Mouse (Mus musculus) cerebellum, postnatal 25 days (tissue): ENCODE results near the gene Rasl12.

ENCODE experiments used
- DNase-seq, 2 experiments: peaks; one replicate each; pipeline ENCODE4 v3.0.0; 2021; ENCODE audit warnings: mixed read lengths in 2 of 2

The Rasl12 gene

DNA sequence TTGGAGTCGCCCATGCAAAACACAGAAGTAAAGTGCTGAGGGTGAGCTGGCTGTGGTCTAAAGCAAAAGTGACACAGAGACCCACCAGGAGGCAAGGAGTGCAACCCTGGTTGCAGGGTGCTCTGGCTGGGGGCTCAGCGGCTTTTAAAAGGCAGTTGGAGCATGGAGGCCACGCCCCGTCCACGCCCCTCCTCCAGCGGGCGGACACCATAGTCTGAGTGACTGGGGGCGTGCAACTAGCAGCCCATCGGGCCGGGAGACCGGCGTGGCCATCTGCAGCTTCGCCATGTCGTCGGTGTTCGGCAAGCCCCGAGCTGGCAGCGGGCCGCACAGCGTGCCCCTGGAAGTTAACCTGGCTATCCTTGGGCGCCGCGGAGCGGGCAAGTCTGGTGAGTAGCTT lies at the start of gene Rasl12:
Gene Rasl12, plus strand, starts transcription at position 228 of the 400 bp plus-strand sequence.
- peak; percentile 52 to 69 for DNase-seq

DNA sequence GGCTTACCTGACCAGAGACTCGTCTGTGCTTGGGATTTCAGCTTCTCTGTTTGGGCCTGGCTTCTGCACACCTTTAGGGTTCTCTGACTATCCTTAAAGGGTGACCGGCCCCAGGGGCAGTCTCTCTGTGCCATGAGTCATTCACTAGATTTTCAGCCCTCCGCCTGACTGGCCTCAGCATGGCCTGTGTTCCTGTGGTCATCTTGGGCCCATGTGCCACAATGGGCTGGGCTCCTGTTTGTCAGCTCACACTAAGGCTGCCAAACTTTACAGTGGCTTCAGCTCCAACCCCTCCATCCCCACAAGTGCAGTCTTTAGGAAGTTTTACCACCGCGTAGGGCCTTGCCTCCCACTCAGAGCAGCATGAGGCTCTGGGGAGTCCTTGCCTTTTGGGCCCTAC lies 45.1 kb upstream of the Rasl12 start:
- no peak for DNase-seq

DNA sequence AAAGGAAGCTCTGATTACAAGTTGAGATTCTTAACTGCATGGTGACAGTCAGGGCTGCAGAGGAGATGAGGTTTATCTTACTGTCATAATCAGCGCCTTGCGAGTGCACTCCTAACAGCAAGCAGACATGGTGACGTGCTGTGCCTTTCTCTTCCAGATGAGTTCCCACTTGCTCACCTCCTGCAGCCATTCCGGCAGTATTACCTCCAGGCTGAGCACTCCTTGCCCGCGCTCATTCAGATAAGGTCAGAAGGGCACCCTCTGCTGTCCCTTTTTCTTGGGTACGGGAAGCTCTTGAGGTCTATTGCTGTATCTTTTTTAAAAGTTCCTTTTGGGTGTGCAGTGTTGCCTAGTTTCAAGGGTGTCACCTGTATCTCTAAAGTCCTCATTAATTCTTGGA lies 41.7 kb upstream of the Rasl12 start:
- no peak for DNase-seq

DNA sequence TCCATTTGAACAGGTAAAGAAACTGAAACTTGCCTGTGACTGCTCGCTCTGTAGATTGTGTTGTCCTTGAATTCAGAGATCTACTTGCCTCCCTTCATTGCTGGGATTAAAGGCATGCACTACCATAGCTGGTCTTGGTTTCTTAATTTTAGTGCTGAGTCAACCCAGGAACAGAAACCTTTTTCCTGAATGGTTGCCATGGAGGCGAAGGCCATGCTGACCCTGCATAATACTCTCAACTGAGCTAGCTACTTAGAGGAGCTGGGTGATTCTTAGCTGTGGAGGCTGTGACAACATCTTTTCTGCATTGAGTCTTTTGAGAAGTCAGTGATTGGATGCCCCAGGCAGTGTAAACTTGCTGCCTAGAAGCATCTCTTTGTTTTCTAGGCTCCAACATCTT lies 41.3 kb upstream of the Rasl12 start:
- DNase-seq, result no peak

DNA sequence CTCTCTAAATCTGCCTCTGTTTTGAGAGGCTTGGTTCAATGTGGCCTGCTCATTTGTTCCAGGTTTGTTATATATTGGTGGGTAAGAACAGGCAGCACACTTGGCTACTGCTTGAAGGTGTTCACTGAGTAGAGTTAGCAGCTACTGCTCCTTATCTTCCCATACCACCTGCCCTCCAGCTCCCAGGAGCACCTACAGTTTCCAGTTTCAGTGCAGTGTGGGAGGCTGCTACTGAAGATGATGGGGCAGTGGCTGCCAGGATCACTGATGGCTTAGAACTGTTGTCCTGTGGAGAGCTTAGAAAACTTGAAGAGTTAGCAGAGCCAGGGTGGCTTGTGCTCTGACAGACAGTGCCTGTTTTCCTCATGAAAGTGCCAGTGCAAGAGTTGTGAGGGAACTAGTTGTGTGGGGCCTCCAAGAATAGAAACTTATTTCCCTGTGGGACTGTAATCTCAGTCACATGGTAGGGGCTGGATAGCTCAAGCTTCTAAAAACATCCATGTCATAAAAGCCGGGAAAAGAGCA lies 39.3 kb upstream of the Rasl12 start:
- no peak for DNase-seq

DNA sequence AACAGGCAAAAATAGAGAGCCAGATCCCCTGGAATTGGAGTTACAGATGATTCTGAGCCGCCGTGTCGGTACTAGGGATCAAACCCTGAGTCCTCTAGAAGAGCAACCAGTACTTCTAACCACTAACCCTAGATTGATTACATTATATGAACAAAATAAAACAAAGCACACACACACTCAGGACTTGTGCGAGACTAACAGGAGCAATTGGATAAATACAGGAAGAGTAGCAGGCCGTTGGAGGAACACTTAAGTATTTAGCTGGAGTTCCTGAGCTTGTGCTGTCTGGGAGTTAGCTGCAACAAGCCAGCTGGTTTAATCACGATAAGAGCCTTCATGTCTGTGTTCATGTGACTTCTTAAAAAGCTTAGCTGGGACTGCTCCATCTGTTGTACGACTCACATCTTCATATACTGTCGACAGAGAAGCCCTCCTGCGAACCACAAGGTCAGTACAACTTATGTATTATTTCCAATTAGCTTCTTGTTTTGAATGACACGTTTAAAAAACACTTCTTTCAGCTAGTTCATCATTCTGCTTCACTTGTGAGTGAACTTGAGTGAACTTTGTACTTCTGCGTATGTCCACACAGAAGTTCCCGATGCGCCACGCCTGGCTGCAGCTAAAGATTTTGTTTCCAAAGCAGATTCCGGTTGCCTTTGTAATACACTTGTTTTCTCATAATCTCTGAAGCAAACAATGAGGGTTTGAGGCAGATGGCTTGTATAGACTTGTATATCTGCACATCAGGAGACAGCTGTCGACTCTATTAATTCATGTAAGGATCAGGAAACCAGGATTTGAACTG lies 37.5 kb upstream of the Rasl12 start, which contains the start of gene Ubap1l:
Gene Ubap1l, plus strand, starts transcription at position 401 of the 808 bp plus-strand sequence.
- DNase-seq, result no peak

DNA sequence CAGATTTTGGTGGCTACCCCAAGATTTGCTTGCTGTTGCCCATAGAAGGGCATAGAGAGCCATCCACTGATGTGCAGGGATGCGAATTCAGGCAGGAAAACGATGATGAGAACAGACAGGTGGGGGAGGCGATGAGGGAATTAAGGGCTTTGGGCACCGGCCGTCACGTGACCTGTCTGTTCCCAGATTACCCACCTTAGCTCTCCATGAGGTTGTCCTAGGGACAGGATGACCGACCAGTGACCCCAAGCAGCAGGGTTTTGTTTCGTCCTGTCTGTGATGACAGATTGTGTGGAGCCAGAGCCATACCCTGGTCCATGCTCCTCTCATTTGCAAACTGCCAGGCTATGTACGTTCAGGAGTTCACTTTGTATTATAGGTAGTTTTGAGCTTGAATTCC lies 34.6 kb upstream of the Rasl12 start:
- no peak for DNase-seq

DNA sequence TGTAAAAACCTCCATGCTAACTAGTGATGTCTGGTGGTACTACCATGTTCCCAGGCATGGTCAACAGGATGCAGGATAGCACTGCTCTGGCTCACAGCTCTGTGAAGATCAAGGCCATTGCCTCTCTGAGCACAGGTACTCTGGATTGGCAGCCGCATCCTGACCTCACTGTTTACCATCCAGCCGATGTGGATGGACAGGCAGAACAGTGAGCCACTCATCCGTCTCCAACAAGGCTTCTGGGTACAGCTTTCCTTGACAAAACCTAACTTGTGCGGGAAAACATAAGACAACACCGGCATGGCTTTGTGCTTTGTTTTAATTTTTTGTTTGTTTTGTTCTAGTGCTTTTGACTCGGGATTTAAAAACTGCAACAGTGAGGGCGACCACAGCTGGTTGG lies 32.6 kb upstream of the Rasl12 start:
- DNase-seq, result no peak

DNA sequence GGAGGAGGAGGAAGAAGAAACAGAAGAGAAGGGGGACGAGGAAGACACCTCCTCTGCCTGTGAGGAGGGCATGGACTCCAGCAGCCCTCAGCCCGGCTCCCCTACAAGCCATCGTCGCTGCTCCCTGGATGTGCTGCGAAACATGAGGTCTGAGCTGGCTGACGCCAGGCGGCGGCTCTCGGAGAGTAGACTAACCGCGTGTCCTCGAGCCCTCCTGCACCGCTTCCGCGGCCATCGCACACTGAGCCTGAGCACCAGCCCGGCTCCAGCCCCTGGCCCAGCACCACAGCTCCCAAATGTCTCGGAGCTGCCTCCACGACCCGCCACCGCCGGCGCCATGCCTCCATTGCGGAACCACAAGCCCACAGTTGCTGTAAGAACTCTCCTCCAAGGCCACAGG lies 26.6 kb upstream of the Rasl12 start:
- no peak for DNase-seq

DNA sequence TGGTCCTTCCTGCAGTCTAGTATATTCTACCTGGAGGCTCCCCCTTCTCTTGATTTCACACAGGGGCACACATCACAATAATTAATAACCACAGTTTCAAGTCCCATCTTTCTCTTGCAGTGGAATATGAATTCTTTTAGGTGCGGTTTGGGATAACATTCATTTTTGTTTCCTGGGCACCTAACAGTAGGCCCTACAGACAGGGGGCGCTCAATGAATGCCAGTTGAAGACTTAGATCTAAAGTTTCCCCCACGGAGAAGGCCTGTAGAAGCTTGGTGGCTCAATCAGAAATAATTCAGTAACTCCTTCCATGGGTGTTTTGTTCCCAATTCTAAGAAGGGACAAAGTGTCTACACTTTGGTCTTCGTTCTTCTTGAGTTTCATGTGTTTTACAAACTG lies 25.9 kb upstream of the Rasl12 start:
- peak in 1 of 2 experiments; percentile 51 for DNase-seq

DNA sequence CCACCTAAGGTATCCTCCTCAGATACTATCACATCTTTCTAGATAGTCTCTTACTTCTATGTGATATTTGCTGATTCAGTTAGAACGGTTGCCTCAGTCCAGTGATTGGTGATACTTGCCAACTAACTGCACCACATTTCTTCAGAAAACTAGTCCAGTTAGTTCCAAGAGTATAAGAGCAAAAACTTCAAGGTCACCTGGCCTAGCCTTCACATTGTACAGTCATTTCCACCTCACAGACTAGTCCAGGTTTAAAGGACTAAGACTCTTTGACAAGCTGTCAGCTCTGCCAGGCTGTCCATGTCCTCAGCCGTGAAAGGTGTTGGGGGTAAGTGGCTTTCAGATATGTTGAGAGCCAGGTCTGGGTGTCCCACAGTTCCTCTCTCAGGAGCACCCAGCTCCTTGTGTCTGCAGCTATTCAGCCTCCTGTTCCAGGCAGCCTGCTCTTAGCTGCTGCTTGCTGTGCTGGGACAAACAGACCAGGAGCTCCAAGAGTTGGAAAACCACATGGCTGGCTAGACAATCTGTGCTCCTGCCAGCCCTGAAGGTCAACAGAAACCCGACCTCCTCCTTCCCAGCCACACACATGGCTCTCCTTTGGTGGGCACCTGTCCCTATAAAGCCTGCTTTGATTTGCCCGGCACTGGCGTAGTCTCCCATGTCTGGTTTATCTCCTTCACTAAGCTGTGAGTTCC lies 23.7 kb upstream of the Rasl12 start:
- DNase-seq, result no peak

DNA sequence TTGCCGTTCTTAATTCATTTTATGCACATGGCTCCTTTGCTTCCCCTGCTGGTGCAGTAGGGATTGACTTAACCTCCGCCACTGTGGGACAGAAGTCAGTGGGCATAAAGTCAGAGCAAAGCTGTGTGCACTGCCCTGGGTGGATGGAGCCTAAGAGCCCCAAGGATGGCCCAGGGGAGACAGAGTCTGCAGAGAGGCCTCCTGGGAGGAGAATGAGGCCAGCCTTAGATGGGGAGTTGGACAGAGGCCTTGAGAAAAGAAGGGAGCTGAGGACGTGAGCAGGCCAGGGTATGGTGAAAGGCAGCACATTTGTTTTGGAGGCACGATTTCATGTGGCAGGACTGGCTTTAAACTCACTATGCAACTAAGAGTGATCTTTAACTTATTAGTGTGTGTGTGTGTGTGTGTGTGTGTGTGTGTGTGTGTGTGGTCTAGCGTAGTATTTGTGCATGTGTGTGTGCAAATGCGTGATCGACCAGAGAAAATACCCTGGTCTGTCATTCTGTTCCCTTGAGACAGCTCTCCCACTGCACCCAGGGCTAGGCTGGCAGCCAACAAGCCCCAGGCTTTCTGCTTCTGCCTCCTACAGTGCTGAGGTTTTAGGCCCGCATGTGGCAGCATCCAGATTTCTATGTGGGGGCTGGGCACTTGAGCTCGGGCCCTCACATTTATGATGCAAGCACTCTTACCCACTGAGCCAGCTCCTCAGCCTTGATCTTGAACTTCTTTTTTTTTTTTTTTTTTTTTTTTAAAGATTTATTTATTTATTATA lies 23.0 kb upstream of the Rasl12 start:
- DNase-seq, result no peak

DNA sequence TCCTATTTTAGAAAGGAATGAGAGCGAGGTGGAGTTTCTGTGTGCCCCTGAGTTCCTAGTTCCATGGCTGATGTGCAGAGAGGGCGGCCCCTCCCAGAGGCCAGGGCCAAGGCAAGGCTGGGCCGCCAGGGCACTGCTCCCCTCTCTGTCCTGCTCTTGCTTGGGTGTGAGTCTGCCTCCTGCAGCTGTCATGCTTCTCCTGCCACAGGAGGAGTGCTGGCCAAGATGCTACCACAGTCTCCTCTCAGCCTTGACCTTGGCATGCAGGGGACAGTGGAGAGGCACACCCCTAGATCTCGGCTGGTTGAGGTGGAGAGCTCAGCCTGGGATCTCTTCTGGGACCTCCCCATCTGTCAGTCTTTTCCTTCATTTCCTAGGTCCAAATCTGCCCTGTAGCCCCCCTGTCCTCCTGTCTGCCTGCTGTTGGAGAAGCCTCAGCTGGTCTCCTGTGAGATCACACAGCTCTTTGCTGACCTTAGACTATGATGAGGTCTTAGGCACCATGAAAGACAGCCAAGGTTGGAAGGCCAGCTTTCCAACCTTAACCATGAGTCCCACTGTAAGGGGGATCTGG lies 17.2 kb upstream of the Rasl12 start:
- DNase-seq, result no peak

DNA sequence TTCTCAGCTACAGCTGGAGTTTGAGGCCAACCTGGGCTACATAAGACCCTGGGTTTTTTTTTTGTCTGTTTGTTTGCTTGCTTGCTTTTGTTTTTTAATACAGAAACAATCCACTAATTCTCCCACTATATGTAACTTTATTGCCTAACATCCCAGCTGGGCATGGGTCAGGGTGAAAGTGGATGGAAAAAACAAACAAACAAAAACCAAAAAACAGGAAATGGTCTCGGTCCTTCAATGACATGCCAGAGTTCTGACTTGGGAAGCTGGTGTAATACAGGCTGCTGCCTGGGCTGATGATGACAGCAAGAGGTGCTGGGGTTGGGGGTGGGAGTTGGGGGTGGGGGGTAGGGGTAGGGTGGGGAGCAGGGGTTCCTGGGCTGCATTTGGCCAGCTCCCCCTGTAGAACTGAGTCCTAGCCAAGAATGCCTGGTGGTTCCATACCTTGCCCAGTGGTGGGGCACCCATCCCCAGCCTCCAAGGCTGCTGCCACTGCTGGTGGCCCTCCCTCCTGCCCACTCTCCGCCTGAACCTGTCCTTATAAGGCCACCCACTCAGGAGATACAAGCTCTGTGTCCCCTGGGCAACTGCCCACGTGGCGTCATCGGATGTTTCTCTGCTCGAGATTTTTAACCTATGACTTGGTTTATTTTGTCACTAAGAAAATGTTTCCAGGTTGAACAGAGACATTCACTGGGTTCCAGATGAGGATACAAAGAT lies 16.1 kb upstream of the Rasl12 start:
- no peak for DNase-seq

DNA sequence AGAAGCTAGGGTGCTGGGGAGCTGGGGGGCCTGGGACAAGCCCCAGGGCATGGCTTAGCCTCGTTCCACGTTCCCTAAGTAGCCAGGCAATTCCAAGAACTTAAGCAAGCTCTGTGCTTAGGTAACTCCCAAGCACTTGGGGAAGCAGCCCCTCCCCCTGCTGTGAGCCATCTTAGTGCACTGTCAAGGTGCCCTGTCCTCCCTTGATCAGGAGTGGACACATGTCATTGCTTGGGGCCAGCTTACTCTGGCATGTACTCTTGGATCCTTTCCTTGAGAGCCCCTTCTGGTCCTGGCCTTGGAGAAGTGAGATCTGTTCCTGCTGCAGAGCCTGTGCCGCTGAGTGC lies 15.6 kb upstream of the Rasl12 start:
- peak in 1 of 2 experiments; percentile 30 for DNase-seq

DNA sequence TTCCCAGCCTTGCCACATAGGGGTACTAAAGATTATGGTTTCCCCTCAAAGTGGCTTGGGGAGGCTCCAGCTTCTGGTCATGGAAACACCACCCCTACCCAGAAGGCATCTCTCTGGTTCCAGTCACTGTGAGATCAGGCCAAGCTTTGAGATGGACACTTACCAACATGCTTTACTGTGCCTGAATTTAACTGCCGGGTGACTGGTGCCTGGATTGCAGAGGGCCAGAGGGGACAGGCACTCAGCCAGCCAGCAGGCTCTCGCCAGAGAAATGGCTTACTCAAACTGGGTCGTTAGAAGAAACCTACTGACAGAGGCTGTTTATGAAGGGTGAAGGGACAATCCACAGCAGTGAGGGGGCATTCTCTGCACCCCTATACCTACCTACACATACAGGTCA lies 14.0 kb upstream of the Rasl12 start:
- DNase-seq, result peak in 1 of 2 experiments; percentile 31

DNA sequence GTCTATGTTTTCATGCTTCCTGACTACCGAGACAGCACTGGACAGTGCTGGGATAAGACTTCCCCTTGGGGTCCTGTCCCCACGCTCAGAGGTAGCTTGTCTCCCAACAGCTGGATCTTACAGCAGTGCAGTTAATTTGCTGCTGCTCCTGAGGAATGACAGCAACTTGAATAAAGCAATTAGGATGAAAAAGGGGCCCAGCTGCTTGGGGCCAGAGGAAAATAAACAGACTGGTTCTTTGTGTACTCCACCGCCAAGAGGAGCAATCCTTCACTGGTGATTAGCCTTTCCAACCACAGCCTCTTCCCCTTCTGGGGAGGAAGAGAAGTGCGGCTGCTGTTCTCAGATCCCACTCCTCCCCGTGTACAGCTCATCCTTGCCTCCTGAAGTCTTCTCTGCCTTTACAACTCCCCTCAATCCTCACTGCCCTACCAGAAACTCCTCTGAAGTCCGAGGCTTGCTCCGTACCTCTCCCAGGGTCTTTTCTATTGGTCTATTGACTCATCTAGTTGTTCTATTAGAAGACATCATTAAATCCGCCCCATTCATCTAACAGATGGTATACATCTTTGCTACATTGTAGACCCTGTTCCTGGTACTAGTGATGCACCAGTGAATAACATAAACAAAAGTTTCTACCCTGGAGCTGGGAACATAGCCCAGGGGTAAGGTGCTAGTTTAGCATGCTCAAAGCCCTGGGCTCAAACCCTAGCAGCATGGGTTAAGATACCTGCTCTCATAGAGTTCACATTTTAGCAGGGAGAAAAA lies 11.7 kb upstream of the Rasl12 start:
- DNase-seq, result no peak

DNA sequence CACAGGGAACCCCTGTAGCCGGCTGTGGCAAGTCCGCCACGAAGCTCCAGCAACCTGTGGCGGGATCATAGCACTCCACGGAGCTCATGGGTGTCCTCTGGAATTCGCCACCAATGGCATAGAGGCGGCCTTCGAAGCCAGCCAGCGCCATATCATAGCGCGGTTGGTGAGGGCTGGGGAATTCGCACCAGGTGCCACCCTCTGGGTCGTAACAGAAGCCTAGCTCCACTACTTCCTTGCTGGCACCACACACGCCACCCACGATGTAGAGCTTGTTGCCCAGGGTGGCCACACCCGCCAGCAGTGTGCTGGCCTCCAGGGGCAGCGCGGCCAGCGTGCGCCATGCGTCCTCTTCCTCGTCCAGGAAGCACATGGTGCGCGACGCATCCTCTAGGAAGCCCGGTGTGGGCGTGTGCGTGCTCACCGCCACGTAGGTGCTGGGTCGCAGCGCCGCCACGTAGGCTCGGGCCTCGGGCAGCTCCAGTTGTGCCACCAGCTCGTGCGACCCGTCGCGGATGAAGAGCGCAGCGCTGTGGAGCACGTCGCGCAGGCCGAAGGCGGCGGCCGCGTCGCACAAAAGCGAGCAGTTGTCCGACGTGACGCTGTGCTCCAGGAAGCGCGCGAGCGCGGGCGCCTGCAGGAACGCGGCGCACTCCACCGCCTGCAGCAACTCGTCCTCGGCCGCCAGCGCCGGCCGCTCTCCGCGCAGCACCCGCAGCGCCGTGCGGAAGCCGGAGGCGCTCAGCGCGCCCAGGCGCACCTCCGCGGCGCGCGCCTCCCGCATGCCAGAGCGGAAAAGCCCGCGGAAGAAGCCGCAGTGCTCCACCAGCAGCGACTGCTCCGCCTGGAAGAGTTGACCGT lies 7.3 kb upstream of the Rasl12 start:
- DNase-seq, result no peak

DNA sequence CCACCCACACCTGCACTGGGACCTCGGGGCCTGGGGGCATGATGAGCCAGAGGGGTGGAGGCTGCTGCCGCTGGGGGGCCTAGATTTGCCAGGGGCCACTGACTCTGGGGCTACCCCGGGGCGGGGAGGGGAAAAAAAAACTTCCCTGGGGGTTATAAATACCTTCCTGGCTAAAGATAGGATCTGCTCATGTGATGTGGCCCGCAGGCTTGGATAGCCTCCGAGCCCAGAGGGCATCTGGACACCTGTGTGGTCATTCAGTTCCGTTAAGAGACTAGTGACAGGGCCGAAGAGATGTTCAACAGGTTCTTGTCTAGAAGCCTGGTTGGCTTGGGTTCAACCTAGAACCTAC lies 6.7 kb upstream of the Rasl12 start, which contains the start of gene Kbtbd13:
Gene Kbtbd13, minus strand, starts transcription at position 40 of the 352 bp plus-strand sequence.
- DNase-seq, result no peak

DNA sequence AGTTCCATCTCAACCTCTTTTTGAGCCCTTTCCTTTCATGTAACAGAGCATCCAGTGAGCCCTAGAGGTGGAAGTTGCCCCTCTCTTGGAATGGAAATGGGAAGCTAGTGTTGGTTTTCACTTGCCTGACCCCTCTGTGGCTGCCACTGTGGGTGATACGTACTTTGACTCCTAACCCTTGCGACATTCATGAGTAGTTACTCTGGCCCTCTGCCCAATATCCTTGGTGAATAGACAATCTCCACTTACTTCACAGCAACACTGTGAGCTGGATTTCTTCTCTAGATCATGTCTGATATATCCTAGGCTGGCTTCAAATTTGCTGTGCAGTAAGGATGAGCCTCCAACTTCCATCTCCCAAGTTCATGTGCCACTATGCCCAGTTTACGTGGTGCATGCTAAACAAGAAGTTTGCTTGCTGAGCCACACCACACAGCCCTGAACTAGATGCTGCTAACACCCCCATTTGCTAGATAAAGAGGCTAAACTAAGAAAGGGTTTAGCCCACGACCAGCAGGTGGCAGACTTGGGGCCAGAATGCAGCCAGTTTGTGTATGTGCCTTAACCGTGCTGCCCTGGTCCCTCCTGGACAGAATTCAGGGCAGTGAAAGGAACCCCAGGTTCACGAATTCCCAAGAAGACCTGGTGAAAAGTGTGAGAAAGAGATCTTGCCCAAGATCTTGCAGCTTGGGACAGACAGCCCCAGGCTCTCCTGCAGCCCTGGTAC lies 5.5 kb upstream of the Rasl12 start:
- DNase-seq, result peak; percentile 63 to 81
